Mouse (Mus musculus): ENCODE results near the gene Gm49361. TPM values are rescaled to one million over a fixed set of nuclear protein-coding genes. Genes with fewer than 3 reads are reported as not detected.
A peak's percentile ranks its signal among the peaks of the same experiment; 100 is the strongest.

Gm49361 gene
- polyA plus RNA-seq, 1 experiment from 2014 or later, result not detected

- no peak overlapping the region for H3K4me3 ChIP-seq
- no peak for ATAC-seq
- no peak overlapping the region for H3K27ac ChIP-seq
- H3K36me3 ChIP-seq (ENCODE audit: poor library complexity, severe bottlenecking), result peaks cover 9% of the 10 kb centered on the region
- WGBS, result 79% methylated on average over 8 of the region's 8 CpGs
- no peak overlapping the region for H3K4me2 ChIP-seq
- no peak overlapping the region for H3K9ac ChIP-seq
- H3K27me3 ChIP-seq, result no peaks in the 10 kb centered on the region
- H3K4me1 ChIP-seq, result peaks cover 18% of the 10 kb centered on the region
- H3K9me3 ChIP-seq (replicated peaks), result 0 out of 2 replicates have a peak, but pooled peaks cover 8% of the 10 kb centered on the region
Measured at GRCm38 (mm10) chr14:57726172-57726571, 19.7 kb downstream of the Gm49361 start.

GRCm38 (mm10) chr14:57724473-57724872 lies 21.4 kb downstream of the Gm49361 start:
- Histone ChIP-seq H3K4me2 (no peak overlapping the region), H3K27ac (no peak overlapping the region), H3K9ac (no peak overlapping the region), H3K9me3 (replicated peaks) (0 out of 2 replicates have a peak, but pooled peaks cover 8% of the 10 kb centered on the region), H3K36me3 (ENCODE audit: poor library complexity, severe bottlenecking) (peaks cover 9% of the 10 kb centered on the region), H3K4me1 (peaks cover under 1% of the 10 kb centered on the region; the same call in 1 of the 2 replicates), H3K27me3 (no peaks in the 10 kb centered on the region), H3K4me3 (no peak overlapping the region)
- ATAC-seq, result no peak
- WGBS, result 84% methylated on average over 4 of the region's 4 CpGs

- Histone ChIP-seq H3K9me3 (replicated peaks) (no peaks in the 10 kb centered on the region), H3K4me3 (no peak overlapping the region), H3K9ac (no peak overlapping the region), H3K27ac (no peak overlapping the region), H3K27me3 (no peaks in the 10 kb centered on the region), H3K4me2 (no peak overlapping the region), H3K4me1 (peaks cover 9% of the 10 kb centered on the region), H3K36me3 (ENCODE audit: poor library complexity, severe bottlenecking) (no peaks in the 10 kb centered on the region)
- no peak for ATAC-seq
- WGBS, result 93% methylated on average over 4 of the region's 4 CpGs
Measured at GRCm38 (mm10) chr14:57718245-57718644, 27.7 kb downstream of the Gm49361 start.

- Histone ChIP-seq H3K4me2 (no peak overlapping the region), H3K4me3 (no peak overlapping the region), H3K36me3 (ENCODE audit: poor library complexity, severe bottlenecking) (no peaks in the 10 kb centered on the region), H3K9me3 (replicated peaks) (no peaks in the 10 kb centered on the region), H3K27me3 (no peaks in the 10 kb centered on the region), H3K27ac (no peak overlapping the region), H3K4me1 (peaks cover 9% of the 10 kb centered on the region), H3K9ac (no peak overlapping the region)
- WGBS, result 43% methylated on average over 4 of the region's 4 CpGs
- ATAC-seq, result no peak
Measured at GRCm38 (mm10) chr14:57716601-57717245, 29.2 kb downstream of the Gm49361 start.

- Histone ChIP-seq H3K4me1 (peaks cover 22% of the 10 kb centered on the region), H3K4me2 (no peak overlapping the region), H3K9me3 (replicated peaks) (no peaks in the 10 kb centered on the region), H3K36me3 (ENCODE audit: poor library complexity, severe bottlenecking) (no peaks in the 10 kb centered on the region), H3K27me3 (no peaks in the 10 kb centered on the region), H3K27ac (no peak overlapping the region), H3K9ac (no peak overlapping the region), H3K4me3 (no peak overlapping the region)
- no peak for ATAC-seq
- 84% methylated on average over 1 of the region's 1 CpGs for WGBS
Measured at GRCm38 (mm10) chr14:57712884-57713283, 33.0 kb downstream of the Gm49361 start.

GRCm38 (mm10) chr14:57711059-57711458 lies 34.8 kb downstream of the Gm49361 start:
- H3K4me2 ChIP-seq, result no peak overlapping the region
- no peaks in the 10 kb centered on the region for H3K9me3 ChIP-seq (replicated peaks)
- H3K27ac ChIP-seq, result no peak overlapping the region
- peaks cover 28% of the 10 kb centered on the region for H3K4me1 ChIP-seq
- 90% methylated on average over 6 of the region's 6 CpGs for WGBS
- no peaks in the 10 kb centered on the region for H3K27me3 ChIP-seq
- no peaks in the 10 kb centered on the region for H3K36me3 ChIP-seq (ENCODE audit: poor library complexity, severe bottlenecking)
- ATAC-seq, result no peak
- H3K9ac ChIP-seq, result no peak overlapping the region
- no peak overlapping the region for H3K4me3 ChIP-seq

- no peaks in the 10 kb centered on the region for H3K9me3 ChIP-seq (replicated peaks)
- H3K4me1 ChIP-seq, result peaks cover 28% of the 10 kb centered on the region
- H3K4me2 ChIP-seq, result peak overlapping the region; percentile 16; the same call in 1 of the 2 replicates
- H3K27ac ChIP-seq, result no peak overlapping the region
- H3K36me3 ChIP-seq (ENCODE audit: poor library complexity, severe bottlenecking), result no peaks in the 10 kb centered on the region
- H3K27me3 ChIP-seq, result no peaks in the 10 kb centered on the region
- WGBS, result 12% methylated on average over 10 of the region's 10 CpGs
- H3K4me3 ChIP-seq, result no peak overlapping the region
- no peak overlapping the region for H3K9ac ChIP-seq
- ATAC-seq, result peak; percentile 23; the same call in 1 of the 2 replicates
Measured at GRCm38 (mm10) chr14:57709171-57709570, 36.7 kb downstream of the Gm49361 start.

GRCm38 (mm10) chr14:57708580-57708979 lies 37.3 kb downstream of the Gm49361 start:
- ATAC-seq, result no peak
- WGBS, result 81% methylated on average over 7 of the region's 7 CpGs

GRCm38 (mm10) chr14:57707100-57707893 lies 38.6 kb downstream of the Gm49361 start:
- 26% methylated on average over 18 of the region's 18 CpGs for WGBS
- Histone ChIP-seq H3K4me2 (0 out of 2 replicates have a peak overlapping the region, but pooled peaks have one; percentile 18), H3K36me3 (ENCODE audit: poor library complexity, severe bottlenecking) (no peaks in the 10 kb centered on the region), H3K27ac (peak overlapping the region; percentile 63), H3K9me3 (replicated peaks) (no peaks in the 10 kb centered on the region), H3K9ac (peak overlapping the region; percentile 46), H3K27me3 (no peaks in the 10 kb centered on the region), H3K4me1 (peaks cover 28% of the 10 kb centered on the region), H3K4me3 (no peak overlapping the region)
- ATAC-seq, result peak; percentile 22; the same call in 1 of the 2 replicates

More at GRCm38 (mm10) chr14:57708580-57708979, 37.3 kb downstream of the Gm49361 start:
- Histone ChIP-seq H3K4me2 (no peak overlapping the region), H3K9me3 (replicated peaks) (no peaks in the 10 kb centered on the region), H3K36me3 (ENCODE audit: poor library complexity, severe bottlenecking) (no peaks in the 10 kb centered on the region), H3K9ac (no peak overlapping the region), H3K4me1 (peaks cover 28% of the 10 kb centered on the region), H3K4me3 (no peak overlapping the region), H3K27ac (no peak overlapping the region), H3K27me3 (no peaks in the 10 kb centered on the region)

GRCm38 (mm10) chr14:57706760-57707099 lies 39.2 kb downstream of the Gm49361 start:
- H3K27me3 ChIP-seq, result no peaks in the 10 kb centered on the region
- no peaks in the 10 kb centered on the region for H3K36me3 ChIP-seq (ENCODE audit: poor library complexity, severe bottlenecking)
- no peak overlapping the region for H3K4me3 ChIP-seq
- peaks cover 32% of the 10 kb centered on the region for H3K4me1 ChIP-seq
- 82% methylated on average over 4 of the region's 4 CpGs for WGBS
- H3K27ac ChIP-seq, result peak overlapping the region; percentile 63
- no peak for ATAC-seq
- 0 out of 2 replicates have a peak overlapping the region, but pooled peaks have one; percentile 46 for H3K9ac ChIP-seq
- no peak overlapping the region for H3K4me2 ChIP-seq
- no peaks in the 10 kb centered on the region for H3K9me3 ChIP-seq (replicated peaks)

- H3K9me3 ChIP-seq (replicated peaks), result no peaks in the 10 kb centered on the region
- H3K4me1 ChIP-seq, result peaks cover 34% of the 10 kb centered on the region
- no peak overlapping the region for H3K4me2 ChIP-seq
- WGBS, result 94% methylated on average over 4 of the region's 4 CpGs
- no peak overlapping the region for H3K9ac ChIP-seq
- H3K36me3 ChIP-seq (ENCODE audit: poor library complexity, severe bottlenecking), result no peaks in the 10 kb centered on the region
- no peak overlapping the region for H3K4me3 ChIP-seq
- no peak for ATAC-seq
- H3K27ac ChIP-seq, result no peak overlapping the region
- H3K27me3 ChIP-seq, result no peaks in the 10 kb centered on the region
Measured at GRCm38 (mm10) chr14:57705759-57706158, 40.1 kb downstream of the Gm49361 start.

- 90% methylated on average over 4 of the region's 4 CpGs for WGBS
- H3K4me1 ChIP-seq, result peaks cover 34% of the 10 kb centered on the region
- no peaks in the 10 kb centered on the region for H3K27me3 ChIP-seq
- no peak overlapping the region for H3K27ac ChIP-seq
- H3K4me3 ChIP-seq, result no peak overlapping the region
- no peak overlapping the region for H3K4me2 ChIP-seq
- H3K9me3 ChIP-seq (replicated peaks), result no peaks in the 10 kb centered on the region
- ATAC-seq, result no peak
- H3K36me3 ChIP-seq (ENCODE audit: poor library complexity, severe bottlenecking), result peaks cover 6% of the 10 kb centered on the region
- H3K9ac ChIP-seq, result no peak overlapping the region
Measured at GRCm38 (mm10) chr14:57705075-57705474, 40.8 kb downstream of the Gm49361 start.

Measured in forebrain, embryonic 13.5 days (tissue).